Mouse (Mus musculus): ENCODE data around the gene Dgke. TPM values are rescaled to one million over a fixed set of nuclear protein-coding genes. Genes with fewer than 3 reads are reported as not detected.
"Not testable (repeated sequence)": the region's sequence is repeated elsewhere in the genome, so short reads cannot be mapped to it uniquely, and the experiment has no call there.

Dgke gene
- total RNA-seq, 1 experiment from 2014 or later, result 9.5 TPM

- peak; percentile 22 to 38; a peak in 1 of 4 replicates for ATAC-seq (replicated peaks in 1 of 2; ENCODE audit: insufficient read depth in 1 of 2, low FRiP score in 2 of 2, low TSS enrichment in 1 of 2, low read depth in 1 of 2, poor library complexity in 2 of 2, severe bottlenecking in 2 of 2)
Observed at GRCm38 (mm10) chr11:89058515-89059270, 8.0 kb downstream of the Dgke start.

DNA sequence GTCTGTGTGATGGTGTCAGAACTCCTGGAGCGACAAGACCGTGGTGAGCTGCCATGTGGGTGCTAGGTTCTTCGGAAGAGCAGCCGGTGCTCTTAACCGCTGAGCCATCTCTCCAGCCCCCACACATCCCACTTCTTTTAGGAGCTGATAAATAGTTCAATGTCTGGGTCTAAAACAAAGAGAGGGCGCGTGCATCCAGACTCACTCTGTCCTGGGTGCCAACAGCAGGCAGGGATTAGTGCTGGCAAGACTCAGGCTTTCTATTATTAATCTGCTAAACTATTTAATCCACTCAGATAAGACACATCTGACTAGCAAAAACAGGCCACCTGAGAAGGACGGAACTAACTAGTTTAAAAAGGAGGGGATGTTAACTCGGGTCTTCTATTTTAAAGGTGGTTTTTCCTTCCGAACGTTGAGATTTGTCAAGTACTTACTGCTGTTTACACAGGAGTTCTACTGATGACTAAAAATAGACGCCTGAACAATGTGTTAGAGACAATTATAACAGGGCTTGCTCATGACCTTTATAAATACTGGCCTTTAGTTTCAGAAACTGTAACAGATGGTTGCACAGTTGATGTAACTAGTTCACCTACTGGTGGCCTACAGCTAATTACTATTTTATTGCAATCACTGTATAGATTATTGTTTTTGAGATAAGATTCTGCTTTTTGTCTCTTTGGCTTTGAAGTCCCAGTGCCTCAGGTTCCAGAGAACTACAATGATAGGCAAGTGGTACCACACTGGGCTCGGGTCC lies 10.5 kb downstream of the Dgke start:
- ATAC-seq (replicated peaks in 1 of 2; ENCODE audit: insufficient read depth in 1 of 2, low FRiP score in 2 of 2, low TSS enrichment in 1 of 2, low read depth in 1 of 2, poor library complexity in 2 of 2, severe bottlenecking in 2 of 2), result no peak

DNA sequence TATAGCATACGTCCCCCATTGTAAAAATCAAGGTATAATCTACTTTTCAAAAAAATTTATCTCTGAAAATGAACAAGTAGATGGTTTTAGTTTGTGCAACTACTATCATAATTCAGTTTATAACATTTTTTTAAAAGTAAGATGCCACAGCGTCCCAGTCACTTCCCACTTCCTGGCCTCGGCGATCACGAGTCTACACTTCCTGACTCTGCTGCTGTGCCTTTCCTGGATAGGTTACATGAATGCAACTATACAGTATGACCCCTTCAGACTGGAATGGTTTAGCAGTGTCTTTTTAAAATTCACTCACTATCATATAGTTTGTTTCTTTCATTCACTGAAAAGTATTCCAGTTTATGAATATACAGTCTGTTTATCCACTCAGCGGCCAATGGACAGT lies 14.9 kb downstream of the Dgke start:
- 0 out of 4 replicates have a peak, but pooled peaks have one; percentile 17 to 32 for ATAC-seq (replicated peaks in 1 of 2; ENCODE audit: insufficient read depth in 1 of 2, low FRiP score in 2 of 2, low TSS enrichment in 1 of 2, low read depth in 1 of 2, poor library complexity in 2 of 2, severe bottlenecking in 2 of 2)

DNA sequence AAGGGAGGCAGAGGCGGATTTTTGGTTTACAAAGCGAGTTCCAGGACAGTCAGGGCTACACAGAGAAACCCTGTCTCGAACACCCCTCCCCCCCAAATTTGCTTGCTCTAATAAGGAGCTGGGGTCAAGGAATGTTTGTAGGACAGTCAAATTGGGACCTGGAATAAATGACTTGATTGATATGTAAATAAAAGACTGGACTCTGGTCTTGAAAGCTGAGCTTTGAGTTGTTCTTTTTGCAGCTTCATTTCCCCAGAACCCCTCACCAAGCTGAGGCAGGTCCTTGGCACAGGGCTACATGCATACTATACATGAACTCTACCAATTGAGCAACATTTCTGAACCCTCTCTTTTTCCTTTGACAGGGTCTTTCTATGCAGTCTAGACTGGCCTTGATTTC lies 20.6 kb downstream of the Dgke start:
- no peak for ATAC-seq (replicated peaks in 1 of 2; ENCODE audit: insufficient read depth in 1 of 2, low FRiP score in 2 of 2, low TSS enrichment in 1 of 2, low read depth in 1 of 2, poor library complexity in 2 of 2, severe bottlenecking in 2 of 2)

- not testable (repeated sequence) for ATAC-seq (replicated peaks in 1 of 2; ENCODE audit: insufficient read depth in 1 of 2, low FRiP score in 2 of 2, low TSS enrichment in 1 of 2, low read depth in 1 of 2, poor library complexity in 2 of 2, severe bottlenecking in 2 of 2)
Observed at GRCm38 (mm10) chr11:89045501-89045900, 21.1 kb downstream of the Dgke start.

- no peak for ATAC-seq (replicated peaks in 1 of 2; ENCODE audit: insufficient read depth in 1 of 2, low FRiP score in 2 of 2, low TSS enrichment in 1 of 2, low read depth in 1 of 2, poor library complexity in 2 of 2, severe bottlenecking in 2 of 2)
Observed at GRCm38 (mm10) chr11:89043046-89043445, 23.6 kb downstream of the Dgke start.

GRCm38 (mm10) chr11:89041073-89041472 lies 25.6 kb downstream of the Dgke start:
- not testable (repeated sequence) for ATAC-seq (replicated peaks in 1 of 2; ENCODE audit: insufficient read depth in 1 of 2, low FRiP score in 2 of 2, low TSS enrichment in 1 of 2, low read depth in 1 of 2, poor library complexity in 2 of 2, severe bottlenecking in 2 of 2)

DNA sequence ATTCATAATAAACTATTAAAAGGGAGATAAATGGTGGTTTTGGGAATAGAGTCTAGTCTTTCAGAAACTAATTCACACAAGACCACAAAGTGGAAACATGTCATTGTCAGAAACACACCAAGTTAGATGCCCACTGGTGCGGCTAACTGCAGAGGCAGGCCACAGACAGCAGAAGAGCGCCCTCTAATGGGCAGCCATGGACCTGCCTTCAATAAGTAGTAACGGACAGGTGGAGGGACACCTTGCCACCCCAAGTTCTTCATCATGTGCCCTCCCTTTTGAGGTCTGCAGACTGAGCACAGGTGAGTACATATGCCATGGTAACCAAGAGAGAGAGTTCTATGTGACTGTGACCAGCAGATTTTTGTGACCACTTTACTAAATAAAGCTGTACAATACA lies 27.3 kb downstream of the Dgke start:
- ATAC-seq (replicated peaks in 1 of 2; ENCODE audit: insufficient read depth in 1 of 2, low FRiP score in 2 of 2, low TSS enrichment in 1 of 2, low read depth in 1 of 2, poor library complexity in 2 of 2, severe bottlenecking in 2 of 2), result peak; percentile 65 to 84; a peak in 3 of 4 replicates

- ATAC-seq (replicated peaks in 1 of 2; ENCODE audit: insufficient read depth in 1 of 2, low FRiP score in 2 of 2, low TSS enrichment in 1 of 2, low read depth in 1 of 2, poor library complexity in 2 of 2, severe bottlenecking in 2 of 2), result no peak
Observed at GRCm38 (mm10) chr11:89038496-89038895, 28.2 kb downstream of the Dgke start.

GRCm38 (mm10) chr11:89035552-89035951 lies 31.1 kb downstream of the Dgke start:
- ATAC-seq (replicated peaks in 1 of 2; ENCODE audit: insufficient read depth in 1 of 2, low FRiP score in 2 of 2, low TSS enrichment in 1 of 2, low read depth in 1 of 2, poor library complexity in 2 of 2, severe bottlenecking in 2 of 2), result peak in 1 of 2 experiments; percentile 44; a peak in 1 of 4 replicates

GRCm38 (mm10) chr11:89034592-89034991 lies 32.1 kb downstream of the Dgke start:
- ATAC-seq (replicated peaks in 1 of 2; ENCODE audit: insufficient read depth in 1 of 2, low FRiP score in 2 of 2, low TSS enrichment in 1 of 2, low read depth in 1 of 2, poor library complexity in 2 of 2, severe bottlenecking in 2 of 2), result no peak

DNA sequence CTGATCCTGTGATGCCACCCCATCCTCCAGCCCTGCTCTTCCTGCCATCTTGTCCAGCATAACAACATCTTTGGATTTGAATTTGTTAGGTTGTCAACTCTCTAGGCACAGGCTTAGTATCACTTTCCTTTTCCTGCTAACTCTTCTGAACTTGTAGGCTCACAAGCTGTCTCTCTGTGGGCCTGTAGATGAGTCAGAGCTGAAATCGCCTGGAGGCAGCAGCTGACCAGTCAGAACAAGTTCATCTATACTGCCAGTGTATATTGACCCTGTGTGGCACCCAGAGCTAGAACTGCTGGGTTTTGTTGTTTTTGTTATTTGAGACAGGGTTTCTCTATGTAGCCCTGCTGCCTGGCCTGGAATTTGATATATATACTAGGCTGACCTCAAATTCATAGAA lies 35.5 kb downstream of the Dgke start:
- ATAC-seq (replicated peaks in 1 of 2; ENCODE audit: insufficient read depth in 1 of 2, low FRiP score in 2 of 2, low TSS enrichment in 1 of 2, low read depth in 1 of 2, poor library complexity in 2 of 2, severe bottlenecking in 2 of 2), result no peak

- ATAC-seq (replicated peaks in 1 of 2; ENCODE audit: insufficient read depth in 1 of 2, low FRiP score in 2 of 2, low TSS enrichment in 1 of 2, low read depth in 1 of 2, poor library complexity in 2 of 2, severe bottlenecking in 2 of 2), result no peak
Observed at GRCm38 (mm10) chr11:89030552-89030951, 36.1 kb downstream of the Dgke start.

- peak; percentile 21 to 51; a peak in 3 of 4 replicates for ATAC-seq (replicated peaks in 1 of 2; ENCODE audit: insufficient read depth in 1 of 2, low FRiP score in 2 of 2, low TSS enrichment in 1 of 2, low read depth in 1 of 2, poor library complexity in 2 of 2, severe bottlenecking in 2 of 2)
Observed at GRCm38 (mm10) chr11:89028871-89029405, 37.7 kb downstream of the Dgke start.

DNA sequence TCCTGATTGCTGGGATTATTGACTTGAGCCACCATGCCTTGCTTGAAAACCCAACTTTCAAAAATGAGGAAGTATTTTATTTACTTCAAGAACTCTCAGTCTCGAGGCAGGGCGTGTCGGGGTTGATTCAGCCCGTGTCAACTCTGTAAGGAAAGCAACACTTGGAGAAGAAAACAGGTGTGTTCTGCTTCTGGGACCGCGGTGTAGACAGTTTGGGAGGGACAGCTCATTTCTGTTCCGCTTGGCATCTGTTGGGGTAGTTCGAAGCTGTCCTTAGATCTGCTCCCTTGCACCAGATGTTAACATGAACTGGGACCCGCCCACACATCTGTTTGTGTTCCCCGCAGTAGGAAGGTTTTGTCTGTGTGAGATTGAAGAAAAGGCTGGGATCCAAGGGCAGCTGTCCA lies 38.7 kb downstream of the Dgke start:
- ATAC-seq (replicated peaks in 1 of 2; ENCODE audit: insufficient read depth in 1 of 2, low FRiP score in 2 of 2, low TSS enrichment in 1 of 2, low read depth in 1 of 2, poor library complexity in 2 of 2, severe bottlenecking in 2 of 2), result peak; percentile 36 to 54; a peak in 3 of 4 replicates

DNA sequence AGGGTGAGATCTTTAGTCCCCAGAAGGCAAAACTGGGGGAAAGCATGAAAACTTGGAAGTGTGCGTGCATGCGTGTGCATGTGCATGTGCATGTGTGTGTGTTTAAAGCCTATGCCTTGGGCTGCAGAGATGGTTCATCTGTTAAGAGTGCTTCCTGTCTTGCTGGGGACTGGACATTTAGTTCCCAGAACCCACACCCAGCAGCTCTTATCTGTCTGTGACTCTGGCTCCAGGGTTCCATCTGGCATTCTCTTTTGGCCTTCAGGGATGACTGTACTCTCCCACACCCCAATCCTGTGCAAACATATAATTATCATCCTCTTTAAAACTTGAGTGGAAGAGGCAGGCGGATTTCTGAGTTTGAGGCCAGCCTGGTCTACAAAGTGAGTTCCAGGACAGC lies 40.5 kb downstream of the Dgke start:
- ATAC-seq (replicated peaks in 1 of 2; ENCODE audit: insufficient read depth in 1 of 2, low FRiP score in 2 of 2, low TSS enrichment in 1 of 2, low read depth in 1 of 2, poor library complexity in 2 of 2, severe bottlenecking in 2 of 2), result no peak

DNA sequence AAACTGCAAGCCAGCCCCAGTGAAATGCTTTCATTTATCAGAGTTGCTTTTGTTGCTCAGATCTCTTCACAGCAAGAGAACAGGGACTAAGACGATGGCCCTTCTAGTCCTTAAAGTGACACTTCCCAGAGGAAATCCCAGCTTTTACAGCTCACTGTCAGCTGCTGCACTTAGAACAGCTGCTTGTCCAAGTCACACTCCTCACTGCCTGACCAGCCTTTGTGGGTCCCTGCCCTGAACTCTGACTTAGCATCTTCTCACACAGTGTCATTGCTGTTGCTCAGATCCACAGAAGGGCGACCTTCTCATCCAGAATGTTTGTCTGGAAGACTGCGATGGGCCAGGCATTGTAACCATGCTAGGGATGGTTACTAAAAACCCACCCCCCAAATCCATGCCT lies 41.0 kb downstream of the Dgke start:
- no peak for ATAC-seq (replicated peaks in 1 of 2; ENCODE audit: insufficient read depth in 1 of 2, low FRiP score in 2 of 2, low TSS enrichment in 1 of 2, low read depth in 1 of 2, poor library complexity in 2 of 2, severe bottlenecking in 2 of 2)

DNA sequence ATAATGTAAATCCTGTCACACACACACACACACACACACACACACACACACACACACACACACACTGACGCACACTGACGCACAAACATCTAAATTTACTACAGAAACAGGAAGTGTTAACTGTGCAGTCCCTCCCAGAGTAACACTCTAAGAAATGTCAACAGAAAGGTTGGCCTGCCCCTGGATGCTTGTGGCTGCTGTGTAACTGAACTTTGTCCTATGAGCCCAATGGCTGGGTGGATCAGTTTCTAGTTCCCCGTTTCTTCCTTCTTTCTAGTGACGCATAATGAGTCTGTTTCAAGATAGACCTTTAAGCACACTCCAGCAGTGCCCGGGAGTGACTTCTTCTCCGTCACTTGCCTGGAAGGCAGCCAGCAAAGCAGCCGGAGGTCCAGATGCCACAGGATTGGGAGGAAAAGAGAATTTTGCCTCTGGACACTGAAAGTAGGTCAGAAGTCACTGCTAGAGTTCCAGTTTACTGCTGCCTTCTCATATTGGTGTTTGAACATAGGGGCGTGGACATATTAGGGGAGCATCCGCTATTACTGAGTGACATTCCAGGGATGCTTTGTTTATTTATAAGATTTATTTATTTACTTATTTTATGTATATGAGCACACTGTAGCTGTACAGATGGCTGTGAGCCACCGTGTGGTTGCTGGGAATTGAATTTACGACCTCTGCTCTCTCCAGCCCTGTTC lies 42.3 kb downstream of the Dgke start:
- ATAC-seq (replicated peaks in 1 of 2; ENCODE audit: insufficient read depth in 1 of 2, low FRiP score in 2 of 2, low TSS enrichment in 1 of 2, low read depth in 1 of 2, poor library complexity in 2 of 2, severe bottlenecking in 2 of 2), result peak; percentile 79 to 92
